Mouse (Mus musculus): Measurements from ENCODE around the gene Ndrg2. TPM values are rescaled to one million over a fixed set of nuclear protein-coding genes. Genes with fewer than 3 reads are reported as not detected.
"Not testable (repeated sequence)": the region's sequence is repeated elsewhere in the genome, so short reads cannot be mapped to it uniquely, and the experiment has no call there.

Ndrg2 gene
- total RNA-seq, 2 experiments from 2014 or later, result 1,299 to 1,387 TPM

DNA sequence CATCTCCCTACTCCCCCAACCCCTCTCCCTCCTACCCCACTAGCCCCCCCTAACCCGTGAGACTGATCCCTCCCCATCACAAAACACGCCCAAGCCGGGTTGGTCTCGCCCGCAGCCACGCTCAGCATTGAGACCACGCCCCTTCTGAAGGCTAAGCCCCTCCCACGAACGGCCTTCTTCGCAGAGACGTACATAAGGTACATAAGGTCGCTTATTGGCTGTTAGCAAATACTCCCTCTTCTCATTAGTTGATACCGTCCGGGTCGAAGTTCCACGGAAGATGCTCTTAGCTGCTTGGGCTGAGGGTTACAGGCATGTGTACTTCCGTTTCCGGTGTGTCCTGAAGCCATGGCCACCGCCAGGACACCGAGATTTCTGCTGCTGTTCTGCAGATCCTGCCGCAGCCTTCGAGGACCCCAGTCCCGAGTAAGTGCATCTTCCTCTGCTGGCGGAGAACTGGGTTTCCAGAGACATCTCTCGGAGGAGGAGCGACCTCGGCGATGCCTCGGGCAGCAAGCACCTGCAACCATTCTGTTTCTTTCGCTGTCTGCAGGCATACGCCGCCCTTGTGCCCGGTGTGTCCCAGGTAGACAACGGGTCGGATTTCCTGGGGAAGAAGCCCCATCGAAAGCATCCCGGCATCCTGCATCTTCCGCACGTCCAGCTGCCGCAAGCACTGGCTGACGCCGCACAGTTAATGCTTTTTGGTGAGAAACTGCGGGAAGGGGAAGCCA is 29.2 kb downstream of the Ndrg2 start, which contains the start of gene Mettl17:
TSS of gene Mettl17 (plus strand) at position 245 of the 734 bp plus-strand sequence.
- intact Hi-C loops (cut with DNase I), result loop anchor here (5.0 to 10.0 kb wide), 2 partner anchors 50 to 418 kb away; no protein-coding TSS in a partner anchor
- DNase-seq (ENCODE audit: low spot score), result peak; percentile 83

DNA sequence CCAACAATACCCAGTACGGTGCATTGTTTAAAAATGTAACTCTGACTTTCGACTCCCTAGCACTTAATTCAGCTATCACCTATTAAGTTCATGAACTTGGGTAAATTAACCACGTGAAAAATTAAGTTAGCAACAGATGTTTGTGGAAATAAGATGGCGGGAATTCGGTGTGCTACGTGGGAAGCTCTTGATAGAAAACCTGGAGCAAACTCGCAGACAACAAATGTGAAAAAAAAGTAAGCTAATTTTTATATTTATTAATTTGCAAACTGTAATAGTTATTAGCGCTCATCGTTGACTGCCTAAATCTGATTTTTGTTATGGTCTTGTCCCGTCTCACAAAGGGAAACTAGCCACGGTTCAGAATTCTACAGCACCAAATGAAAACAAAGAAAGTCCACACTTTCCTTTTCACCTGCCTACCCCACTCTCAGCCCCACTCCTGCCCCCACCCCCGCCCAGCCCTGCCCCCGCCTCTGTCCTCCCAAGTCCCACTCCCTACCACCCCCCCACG is 29.9 kb downstream of the Ndrg2 start:
- no peak for DNase-seq (ENCODE audit: low spot score)
- intact Hi-C loops (cut with DNase I), result loop anchor here (10.0 kb wide), 1 partner anchor 51 kb away; no protein-coding TSS in a partner anchor

DNA sequence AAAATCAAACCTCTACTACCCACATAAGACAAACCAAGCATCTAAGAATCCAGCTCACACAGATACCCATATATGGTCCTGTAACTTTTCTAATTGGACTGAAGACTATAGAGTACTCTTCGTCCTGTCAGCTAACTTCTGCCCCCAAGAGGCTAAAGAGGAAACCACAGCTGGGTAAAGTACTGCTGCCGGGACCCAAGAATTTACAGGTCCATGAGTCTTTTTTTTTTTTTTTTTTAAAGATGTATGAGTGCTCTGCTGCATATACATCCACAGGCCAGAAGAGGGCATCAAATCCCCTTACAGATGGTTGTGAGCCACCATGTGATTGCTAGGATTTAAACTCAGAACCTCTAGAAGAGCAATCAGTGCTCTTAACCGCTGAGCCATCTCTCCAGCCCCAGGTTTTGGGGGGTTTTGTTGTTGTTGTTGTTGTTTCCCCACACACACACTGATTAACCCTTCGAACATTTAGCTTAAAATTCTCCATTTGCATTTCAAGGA is 30.4 kb downstream of the Ndrg2 start:
- peak; percentile 30 for DNase-seq (ENCODE audit: low spot score)
- intact Hi-C loops (cut with DNase I), result loop anchor here (10.0 kb wide), 1 partner anchor 51 kb away; no protein-coding TSS in a partner anchor

DNA sequence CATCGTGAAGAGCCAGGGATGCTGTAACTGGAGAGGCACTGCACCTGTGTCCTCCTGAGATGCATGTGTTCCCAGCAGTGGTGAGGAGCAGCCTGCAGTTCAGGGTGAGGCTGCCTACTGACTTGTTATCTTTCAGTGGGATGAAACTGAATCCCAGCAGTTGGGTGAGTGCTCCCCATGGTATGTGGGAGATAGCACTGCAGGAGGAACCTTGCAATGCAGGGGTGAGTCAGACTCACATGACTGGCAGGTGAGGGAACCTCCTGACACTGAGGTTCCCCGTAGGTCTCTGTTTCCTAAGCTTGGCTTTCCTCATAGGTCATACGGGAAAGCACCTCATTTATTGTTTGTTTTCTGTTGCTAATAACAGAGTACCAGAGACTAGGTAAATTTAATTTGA is 36.4 kb downstream of the Ndrg2 start:
- intact Hi-C loops (cut with DNase I), result no loop called here
- no peak for DNase-seq (ENCODE audit: low spot score)

- intact Hi-C loops (cut with DNase I), result no loop called here
Observed at GRCm38 (mm10) chr14:51871741-51872140, 42.2 kb downstream of the Ndrg2 start.

GRCm38 (mm10) chr14:51870756-51871155 is 43.2 kb downstream of the Ndrg2 start:
- intact Hi-C loops (cut with DNase I), result no loop called here
- no peak for DNase-seq (ENCODE audit: low spot score)

More at GRCm38 (mm10) chr14:51871741-51872140, 42.2 kb downstream of the Ndrg2 start:
- no peak for DNase-seq (ENCODE audit: low spot score)

DNA sequence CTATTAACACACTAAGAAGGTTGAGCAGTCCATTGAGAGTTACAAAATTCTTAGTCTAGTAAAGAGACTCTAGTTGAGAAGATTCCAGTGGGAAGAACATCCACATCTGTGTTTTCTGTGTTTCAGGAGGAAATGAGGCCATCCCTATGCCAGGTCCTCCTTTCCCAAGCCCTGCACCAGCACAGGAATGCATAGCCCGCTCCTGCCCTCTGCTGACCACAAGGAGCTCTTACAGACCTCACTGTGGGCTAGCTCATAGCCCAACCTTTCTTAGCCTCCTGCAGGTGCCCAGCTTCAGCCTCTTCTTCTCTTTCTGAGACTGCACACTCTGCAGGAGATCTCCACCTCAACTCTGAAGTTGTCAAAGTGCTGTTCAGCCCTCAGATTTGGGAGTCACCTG is 50.4 kb downstream of the Ndrg2 start:
- intact Hi-C loops (cut with DNase I), result loop anchor here (2.0 kb wide), 1 partner anchor 15 kb away; no protein-coding TSS in a partner anchor
- not testable (repeated sequence) for DNase-seq (ENCODE audit: low spot score)

- DNase-seq (ENCODE audit: low spot score); intact Hi-C loops (cut with DNase I): not testable (repeated sequence)
Observed at GRCm38 (mm10) chr14:51855280-51855679, 58.7 kb downstream of the Ndrg2 start.

Other genes starting within 250 kb of the Ndrg2 start
- gene Gm17079, start 218.7 kb downstream of the Ndrg2 start, total RNA-seq (2021), result not detected
- gene Gm5800, start 197.0 kb downstream of the Ndrg2 start, total RNA-seq (2021), result not detected
- gene Ang4, start 140.6 kb downstream of the Ndrg2 start, total RNA-seq (2021), result not detected
- gene AY358078, start 114.1 kb downstream of the Ndrg2 start, total RNA-seq (2021), result not detected
- gene Ear6, start 60.5 kb downstream of the Ndrg2 start, total RNA-seq (2021), result not detected
- gene Mettl17, start 29.3 kb downstream of the Ndrg2 start, total RNA-seq (2021), result 10 to 100 TPM; 19.8 to 20.9 TPM
- gene Slc39a2, start 21.3 kb downstream of the Ndrg2 start, total RNA-seq (2021), result under 1 TPM in 1 of 2 experiments, not detected in 1; 0.36 TPM
- not detected for gene Tppp2, start 4.3 kb upstream of the Ndrg2 start, total RNA-seq (2021)
- not detected for gene Rnase13, start 8.6 kb upstream of the Ndrg2 start, total RNA-seq (2021)
- gene Arhgef40, start 70.6 kb upstream of the Ndrg2 start, total RNA-seq (2021), result 10 to 100 TPM; 31.2 to 41.2 TPM
- 1 to 10 TPM; 3.3 to 3.9 TPM for gene Tmem253, start 101.5 kb upstream of the Ndrg2 start, total RNA-seq (2021)
- gene Zfp219, start 106.6 kb upstream of the Ndrg2 start, total RNA-seq (2021), result 10 to 100 TPM; 24.8 to 29.0 TPM
- not detected for gene Olfr221, start 128.3 kb upstream of the Ndrg2 start, total RNA-seq (2021)
- gene Hnrnpc, start 189.9 kb upstream of the Ndrg2 start, total RNA-seq (2021), result 100 to 1,000 TPM; 132 to 147 TPM
- gene Rpgrip1, start 196.5 kb upstream of the Ndrg2 start, total RNA-seq (2021), result not detected

Measured in heart, postnatal 25 days (tissue).